Mouse (Mus musculus) neural tube, embryonic 14.5 days (tissue): ENCODE results near the gene Zfp354b. TPM values are rescaled to one million over a fixed set of nuclear protein-coding genes. Genes with fewer than 3 reads are reported as not detected.

ENCODE experiments used
- ATAC-seq: fragments of 200-750 bp; cut with Nextera tagmentation; 2 replicates; pipeline ENCODE4 v1.8.0; 2017; ENCODE audit warnings: low read depth, mild to moderate bottlenecking, moderate TSS enrichment, moderate library complexity
- H3K27ac ChIP-seq: fragments of 300-500 bp; sonication (generic); 2 replicates; pipeline ENCODE4 v1.5.1; 2014; ENCODE audit warnings: low read depth, mild to moderate bottlenecking, control low read depth, low read length, moderate library complexity, mixed read lengths
- H3K27me3 ChIP-seq: fragments of 300-500 bp; sonication (generic); 2 replicates; pipeline ENCODE4 v1.6.1; 2014; ENCODE audit warnings: low read length; ENCODE audit not compliant: control insufficient read depth, insufficient read depth
- H3K36me3 ChIP-seq: fragments of 300-500 bp; sonication (generic); 2 replicates; pipeline ENCODE4 v1.6.1; 2014; ENCODE audit warnings: low read length, mixed read lengths; ENCODE audit not compliant: control insufficient read depth, insufficient read depth
- H3K4me1 ChIP-seq: fragments of 300-500 bp; sonication (generic); 2 replicates; pipeline ENCODE4 v1.6.1; 2014; ENCODE audit warnings: low read length; ENCODE audit not compliant: control insufficient read depth, insufficient read depth
- H3K4me2 ChIP-seq: fragments of 300-500 bp; sonication (generic); 2 replicates; pipeline ENCODE4 v1.6.1; 2014; ENCODE audit warnings: mild to moderate bottlenecking, low read depth, low read length, control low read depth
- H3K4me3 ChIP-seq: fragments of 300-500 bp; sonication (generic); 2 replicates; pipeline ENCODE4 v1.5.1; 2014; ENCODE audit warnings: low read depth, low read length, control low read depth, mixed read lengths
- H3K9ac ChIP-seq: fragments of 300-500 bp; sonication (generic); replicated peaks from 2 replicates; pipeline ENCODE4 v1.6.1; 2014; ENCODE audit warnings: low read depth, mild to moderate bottlenecking, control low read depth, low read length, mixed read lengths
- H3K9me3 ChIP-seq: fragments of 300-500 bp; sonication (generic); 2 replicates; pipeline ENCODE4 v1.6.1; 2016; ENCODE audit warnings: low read length; ENCODE audit not compliant: control insufficient read depth
- WGBS: fragments of 180-500 bp; shearing (Covaris S2); extraction: QIAGEN DNeasy Blood & Tissue Kit; methylation state at CpG from one replicate; pipeline ENCODE4 v1.1.7; 2014; 5-methylcytosine and 5-hydroxymethylcytosine counted together
- polyA plus RNA-seq: library from polyadenylated mRNA; unstranded; fragments of >200 nt; fragmentation: Nextera tagmentation; extraction: Ambion mirVana; gene quantifications from 2 replicates; pipeline ENCODE4 v1.2.1, GENCODE M21; 2014

Zfp354b gene
- polyA plus RNA-seq, 1 experiment from 2014 or later: 5.0 TPM

GRCm38 (mm10) chr11:50938435-50938834 lies 7.0 kb upstream of the Zfp354b start:
- no peak overlapping the region for H3K9ac ChIP-seq
- H3K4me1 ChIP-seq: no peaks in the 10 kb centered on the region
- ATAC-seq: no peak
- H3K4me2 ChIP-seq: no peak overlapping the region
- no peak overlapping the region for H3K27ac ChIP-seq
- 81% methylated on average over 8 of the region's 8 CpGs for WGBS
- no peaks in the 10 kb centered on the region for H3K27me3 ChIP-seq
- H3K36me3 ChIP-seq: no peaks in the 10 kb centered on the region
- no peak overlapping the region for H3K4me3 ChIP-seq
- no peaks in the 10 kb centered on the region for H3K9me3 ChIP-seq

- no peak overlapping the region for H3K9ac ChIP-seq
- WGBS: 87% methylated on average over 1 of the region's 1 CpGs
- peak overlapping the region; percentile 95 for H3K4me2 ChIP-seq
- 0 out of 2 replicates have a peak, but pooled peaks cover 5% of the 10 kb centered on the region for H3K4me1 ChIP-seq
- no peak overlapping the region; the same call in 1 of the 2 replicates for H3K27ac ChIP-seq
- no peaks in the 10 kb centered on the region for H3K36me3 ChIP-seq
- H3K27me3 ChIP-seq: no peaks in the 10 kb centered on the region
- ATAC-seq: peak; percentile 15; the same call in 1 of the 2 replicates
- H3K4me3 ChIP-seq: no peak overlapping the region
- H3K9me3 ChIP-seq: no peaks in the 10 kb centered on the region
Observed at GRCm38 (mm10) chr11:50932040-50932439, 607 bp upstream of the Zfp354b start.

GRCm38 (mm10) chr11:50931021-50931420 lies 412 bp downstream of the Zfp354b start:
- peak overlapping the region; percentile 95 for H3K4me2 ChIP-seq
- WGBS: 1% methylated on average over 16 of the region's 16 CpGs
- H3K9me3 ChIP-seq: no peaks in the 10 kb centered on the region
- H3K4me1 ChIP-seq: 0 out of 2 replicates have a peak, but pooled peaks cover 5% of the 10 kb centered on the region
- peak overlapping the region; percentile 72 for H3K9ac ChIP-seq
- no peaks in the 10 kb centered on the region for H3K27me3 ChIP-seq
- peak; percentile 81 for ATAC-seq
- H3K27ac ChIP-seq: peak overlapping the region; percentile 83
- H3K36me3 ChIP-seq: no peaks in the 10 kb centered on the region
- H3K4me3 ChIP-seq: peak overlapping the region; percentile 62

DNA sequence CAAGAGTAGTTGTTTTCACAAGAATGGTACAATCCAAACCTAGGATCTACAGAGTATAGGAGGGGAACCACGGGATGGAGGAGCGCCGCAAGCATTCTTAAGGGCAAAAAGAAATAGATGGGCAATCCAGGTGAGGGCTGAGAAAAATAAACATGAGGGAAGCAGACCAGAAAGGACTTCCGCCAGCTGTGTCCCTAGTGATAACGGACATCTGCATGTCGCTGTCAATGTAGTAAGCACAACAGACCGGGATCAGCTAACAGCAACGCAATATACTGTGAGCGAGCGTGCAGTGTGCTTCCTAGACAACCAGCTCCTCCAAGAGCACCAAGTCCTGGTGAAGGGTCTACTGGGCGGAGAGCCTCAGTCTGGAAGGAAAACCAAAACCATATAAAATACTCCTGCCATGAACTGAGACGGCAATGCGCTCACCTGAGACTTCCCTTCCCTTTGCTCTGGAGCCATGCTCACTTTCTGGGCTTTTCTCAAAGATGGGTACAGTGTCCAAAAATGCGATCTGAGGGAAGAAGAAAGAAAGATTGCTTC lies 891 bp downstream of the Zfp354b start:
- peak overlapping the region; percentile 95 for H3K4me2 ChIP-seq
- no peaks in the 10 kb centered on the region for H3K9me3 ChIP-seq
- no peaks in the 10 kb centered on the region for H3K27me3 ChIP-seq
- ATAC-seq: no peak
- 21% methylated on average over 14 of the region's 14 CpGs for WGBS
- H3K4me1 ChIP-seq: 0 out of 2 replicates have a peak, but pooled peaks cover 5% of the 10 kb centered on the region
- H3K27ac ChIP-seq: peak overlapping the region; percentile 83
- H3K36me3 ChIP-seq: no peaks in the 10 kb centered on the region
- H3K9ac ChIP-seq: peak overlapping the region; percentile 72
- peak overlapping the region; percentile 62 for H3K4me3 ChIP-seq

GRCm38 (mm10) chr11:50915671-50916320 lies 15.6 kb downstream of the Zfp354b start, which contains the start of gene Zfp2:
TSS of gene Zfp2 (minus strand) at chr11:50916165.
- peak within 1 kb of the TSS; percentile 90 for H3K9ac ChIP-seq
- H3K27me3 ChIP-seq: no peaks in the 10 kb centered on the region
- H3K27ac ChIP-seq: peak within 1 kb of the TSS; percentile 92
- ATAC-seq: peak; percentile 98
- peaks cover 15% of the 10 kb centered on the region for H3K36me3 ChIP-seq
- peaks cover 5% of the 10 kb centered on the region; the same call in 1 of the 2 replicates for H3K4me1 ChIP-seq
- H3K9me3 ChIP-seq: peaks cover 12% of the 10 kb centered on the region; the same call in 1 of the 2 replicates
- peak within 1 kb of the TSS; percentile 40 for H3K4me2 ChIP-seq
- WGBS: under 1% methylated on average over 47 of the region's 47 CpGs
- peak within 1 kb of the TSS; percentile 84 for H3K4me3 ChIP-seq

DNA sequence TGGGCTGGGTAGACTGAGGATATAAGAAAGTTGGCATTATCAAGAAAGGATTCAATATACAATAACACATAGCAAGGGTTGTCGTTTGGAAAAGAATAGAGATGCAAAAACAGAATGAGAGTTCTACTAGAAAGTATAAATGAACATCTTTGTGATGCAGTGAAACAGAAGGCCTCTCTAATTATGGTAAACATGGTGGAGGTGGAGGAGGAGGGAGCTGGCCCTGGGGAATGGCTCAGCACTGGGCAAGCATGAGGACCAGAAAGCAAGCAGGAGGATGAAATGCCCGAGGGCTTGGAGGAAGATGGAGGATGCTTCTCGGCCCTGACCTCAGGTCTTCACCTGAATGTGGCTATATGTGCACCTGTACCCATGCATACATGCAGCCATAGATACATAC lies 17.0 kb downstream of the Zfp354b start:
- peaks cover 18% of the 10 kb centered on the region; the same call in 1 of the 2 replicates for H3K9me3 ChIP-seq
- no peaks in the 10 kb centered on the region for H3K27me3 ChIP-seq
- H3K36me3 ChIP-seq: peaks cover 28% of the 10 kb centered on the region
- H3K9ac ChIP-seq: no peak overlapping the region
- 89% methylated on average over 3 of the region's 3 CpGs for WGBS
- peak overlapping the region; percentile 40 for H3K4me2 ChIP-seq
- H3K27ac ChIP-seq: no peak overlapping the region
- ATAC-seq: no peak
- peaks cover 5% of the 10 kb centered on the region; the same call in 1 of the 2 replicates for H3K4me1 ChIP-seq
- H3K4me3 ChIP-seq: no peak overlapping the region

DNA sequence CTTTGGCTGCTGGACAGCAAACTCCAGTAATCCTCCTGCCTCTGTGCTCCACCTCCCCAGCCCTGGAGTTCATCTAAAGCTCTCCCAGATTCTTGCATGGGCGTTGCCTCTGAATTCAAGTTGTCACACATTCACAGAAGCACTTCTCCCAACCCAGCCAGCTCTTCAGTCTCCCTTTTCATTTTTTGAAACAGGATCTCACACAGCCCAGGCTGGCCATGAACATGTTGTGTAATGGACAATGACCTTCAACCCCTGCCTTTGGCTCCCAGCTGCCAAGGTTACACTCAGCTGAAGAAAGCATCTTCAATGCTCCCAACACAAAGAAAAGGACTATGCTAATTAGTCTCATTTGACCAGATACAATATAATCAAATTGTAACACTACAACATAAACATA lies 18.1 kb downstream of the Zfp354b start:
- H3K4me3 ChIP-seq: no peak overlapping the region
- no peak overlapping the region for H3K9ac ChIP-seq
- H3K36me3 ChIP-seq: peaks cover 39% of the 10 kb centered on the region
- peaks cover 5% of the 10 kb centered on the region; the same call in 1 of the 2 replicates for H3K4me1 ChIP-seq
- no peak overlapping the region for H3K4me2 ChIP-seq
- 92% methylated on average over 1 of the region's 1 CpGs for WGBS
- no peak for ATAC-seq
- no peaks in the 10 kb centered on the region for H3K27me3 ChIP-seq
- H3K9me3 ChIP-seq: peaks cover 23% of the 10 kb centered on the region; the same call in 1 of the 2 replicates
- H3K27ac ChIP-seq: no peak overlapping the region

DNA sequence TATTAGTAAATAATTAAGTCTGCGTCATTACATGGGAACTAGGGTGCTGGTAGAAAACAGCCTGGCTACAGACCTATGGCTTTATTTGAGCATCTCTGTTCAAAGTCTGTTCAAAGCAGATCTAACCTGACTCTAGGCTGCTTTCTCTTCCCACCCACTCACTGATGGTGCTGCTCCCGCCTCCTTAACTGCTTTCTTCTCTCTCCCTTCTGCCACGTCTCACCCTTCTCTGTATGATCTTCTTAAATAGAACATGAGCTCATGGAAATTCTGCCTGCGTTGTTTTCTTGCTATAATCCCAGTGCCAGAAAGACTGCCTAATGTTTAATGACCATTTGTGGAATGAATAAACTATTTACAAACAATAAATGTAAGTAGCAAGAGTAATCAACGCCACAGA lies 23.3 kb downstream of the Zfp354b start:
- no peak overlapping the region for H3K4me3 ChIP-seq
- H3K4me2 ChIP-seq: no peak overlapping the region
- H3K27ac ChIP-seq: no peak overlapping the region
- peaks cover 86% of the 10 kb centered on the region for H3K36me3 ChIP-seq
- no peaks in the 10 kb centered on the region for H3K4me1 ChIP-seq
- H3K9me3 ChIP-seq: peaks cover 48% of the 10 kb centered on the region
- no peak overlapping the region for H3K9ac ChIP-seq
- 86% methylated on average over 5 of the region's 5 CpGs for WGBS
- H3K27me3 ChIP-seq: no peaks in the 10 kb centered on the region
- ATAC-seq: no peak

DNA sequence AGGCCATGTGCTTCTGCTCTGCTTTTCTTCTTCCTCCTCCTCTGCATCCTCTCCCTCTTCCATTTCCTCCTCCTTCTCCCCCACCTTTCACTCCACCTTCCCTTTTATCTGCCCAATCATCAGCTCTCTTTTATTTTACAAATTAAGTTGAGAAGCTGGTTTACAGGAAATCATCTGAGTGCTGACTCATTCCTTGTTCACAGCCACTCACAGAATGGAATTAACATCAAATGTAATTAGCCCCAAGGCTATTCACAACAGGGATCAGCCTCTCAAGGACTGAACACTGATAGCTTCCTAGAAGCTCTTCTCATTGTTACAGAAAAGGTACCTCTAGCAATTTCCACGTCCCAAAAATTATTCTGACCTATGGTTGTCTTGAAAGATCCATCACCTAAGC lies 34.1 kb downstream of the Zfp354b start:
- WGBS: 84% methylated on average over 1 of the region's 1 CpGs
- ATAC-seq: no peak
- Histone ChIP-seq H3K9me3 (peaks cover 29% of the 10 kb centered on the region), H3K9ac (no peak overlapping the region), H3K4me1 (no peaks in the 10 kb centered on the region), H3K27ac (no peak overlapping the region), H3K4me2 (no peak overlapping the region), H3K27me3 (no peaks in the 10 kb centered on the region), H3K36me3 (peaks cover 28% of the 10 kb centered on the region), H3K4me3 (no peak overlapping the region)
